Mouse (Mus musculus) MEL-GATA-1-ER (cell line): ENCODE measurements around the gene Cldn5.

Experiments
- DNase-seq: peaks from one replicate; pipeline ENCODE4 v3.0.0-alpha.2; 2012; ENCODE audit warnings: low read depth; ENCODE audit errors: extremely low read depth

Cldn5 gene

DNA sequence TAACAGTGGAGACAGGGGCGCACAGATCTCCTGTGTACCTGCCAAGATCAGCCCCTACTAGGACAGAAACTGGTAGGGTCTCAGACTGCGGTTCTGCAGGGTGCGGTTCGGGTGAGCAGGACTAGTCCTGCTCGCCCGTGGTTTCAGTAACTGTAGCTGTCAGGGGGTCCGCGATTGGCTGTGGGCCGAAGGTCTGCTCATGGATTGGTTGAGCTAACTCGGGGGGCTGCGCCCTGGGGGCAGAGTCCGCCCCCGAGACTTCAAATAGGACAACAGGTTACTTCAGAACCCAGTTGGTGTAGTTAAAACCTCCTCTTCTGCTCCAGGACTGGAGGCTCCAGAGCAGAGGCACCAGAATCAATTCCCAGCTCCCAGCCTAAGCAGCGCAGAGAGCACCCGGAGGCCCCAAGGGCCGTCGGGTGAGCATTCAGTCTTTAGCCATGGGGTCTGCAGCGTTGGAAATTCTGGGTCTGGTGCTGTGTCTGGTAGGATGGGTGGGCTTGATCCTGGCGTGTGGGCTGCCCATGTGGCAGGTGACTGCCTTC lies at the start of gene Cldn5:
TSS of gene Cldn5 (plus strand) at position 292 of the 545 bp plus-strand sequence.
- no peak for DNase-seq

DNA sequence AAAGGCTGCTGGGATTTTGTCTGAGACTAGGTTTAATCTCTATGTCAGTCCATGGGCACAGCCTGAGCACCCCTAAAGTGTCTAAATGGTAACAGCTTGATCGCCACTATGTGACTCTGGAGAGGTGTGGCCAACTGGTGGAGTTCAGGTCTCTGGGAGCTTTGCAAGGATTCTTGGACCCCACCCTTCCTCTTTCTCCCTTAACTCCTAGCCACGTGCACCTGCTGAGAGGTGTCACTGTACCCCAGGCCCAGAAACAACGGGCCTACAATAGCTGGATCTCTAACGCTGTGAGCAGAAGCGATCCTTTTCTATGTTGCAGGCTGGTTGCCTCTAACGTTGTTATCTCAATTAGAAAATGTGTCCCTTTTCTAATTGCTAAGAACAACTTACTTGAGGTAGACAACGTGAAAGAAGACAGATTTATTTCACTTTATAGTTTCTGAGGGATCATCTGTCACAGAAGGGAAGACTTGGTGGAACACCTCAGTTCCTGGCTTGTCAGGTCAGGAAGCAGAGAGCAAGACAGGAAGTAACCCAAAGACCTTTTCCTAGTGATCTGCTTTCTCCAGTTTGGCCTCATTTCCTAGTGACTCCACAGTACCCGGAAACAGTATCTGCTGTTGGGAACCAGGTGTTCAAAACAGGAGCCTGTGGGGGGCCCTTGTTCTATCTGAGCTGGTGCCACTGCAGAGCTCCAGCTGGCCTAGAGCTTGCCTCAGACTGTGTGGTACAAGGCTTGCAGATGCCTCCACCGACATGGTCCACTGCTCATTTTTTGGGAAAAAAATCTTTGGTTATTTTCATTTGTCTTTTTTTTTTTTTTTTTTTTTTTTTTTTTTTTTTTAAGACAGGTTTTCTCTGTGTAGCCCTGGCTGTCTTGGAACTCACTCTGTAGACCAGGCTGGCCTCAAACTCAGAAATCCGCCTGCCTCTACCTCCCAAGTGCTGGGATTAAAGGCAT lies 48.8 kb upstream of the Cldn5 start:
- DNase-seq, result no peak

- no peak for DNase-seq
Observed at GRCm38 (mm10) chr16:18729185-18729584, 47.5 kb upstream of the Cldn5 start.

DNA sequence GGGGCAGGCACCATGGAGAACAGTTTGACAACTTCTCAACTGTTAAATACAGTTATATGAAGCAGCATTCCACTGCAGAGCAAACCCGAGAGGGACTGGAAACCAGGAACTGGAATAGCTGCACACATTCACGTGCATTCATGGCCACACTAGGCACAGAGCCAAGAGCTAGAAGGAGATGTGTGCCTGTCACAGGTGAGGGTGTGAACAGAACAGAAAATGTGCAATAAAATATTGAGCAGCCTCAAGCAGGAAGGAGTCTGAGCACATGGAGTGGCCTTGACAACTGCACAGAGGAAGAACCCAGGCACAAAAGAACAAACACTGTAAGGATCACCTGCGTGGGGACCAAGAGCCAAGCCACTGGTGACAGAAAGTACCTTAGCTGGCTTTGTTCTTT lies 46.0 kb upstream of the Cldn5 start:
- DNase-seq, result no peak

DNA sequence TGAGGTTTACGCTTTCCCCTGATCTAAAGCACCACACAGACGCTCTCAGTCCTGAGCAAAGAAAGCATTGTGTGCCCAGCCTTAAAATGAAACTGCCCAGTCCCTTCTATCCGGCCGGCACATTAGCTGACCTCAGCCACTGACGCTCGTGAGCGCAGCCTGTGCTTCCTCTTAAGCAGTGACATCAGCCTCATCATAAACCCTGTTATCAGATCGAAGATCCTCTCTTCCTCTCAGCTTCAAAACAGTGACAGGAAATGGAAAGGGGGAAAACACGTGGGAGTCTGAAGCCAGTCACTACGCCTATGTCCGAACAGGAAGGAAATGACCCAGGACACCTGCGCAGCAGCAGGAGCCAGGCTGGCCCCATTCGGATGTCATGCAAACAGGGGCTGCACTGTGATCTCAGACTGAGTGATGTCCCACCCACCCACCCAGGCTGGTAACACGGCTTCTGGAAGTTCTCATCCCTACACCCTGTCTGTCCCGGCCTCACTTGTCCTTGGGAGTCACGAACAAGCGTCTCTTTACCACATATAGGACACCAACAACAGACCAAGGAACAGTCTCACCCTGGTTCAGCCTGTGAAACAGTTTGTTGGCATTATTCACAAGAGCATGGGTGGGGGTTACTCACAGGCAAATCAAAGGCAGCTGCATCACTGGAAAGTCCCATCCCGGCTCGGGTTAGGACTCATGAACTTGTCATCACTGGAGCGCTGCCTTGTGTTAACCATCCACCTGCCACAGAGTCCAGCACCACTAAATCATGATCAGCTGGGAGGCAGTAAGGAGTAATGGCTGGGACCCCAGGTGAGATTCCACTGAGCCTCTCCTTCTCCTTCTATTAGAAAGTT lies 43.3 kb upstream of the Cldn5 start:
- DNase-seq, result no peak

- DNase-seq, result no peak
Observed at GRCm38 (mm10) chr16:18738303-18738702, 38.3 kb upstream of the Cldn5 start.

GRCm38 (mm10) chr16:18746268-18747122 lies 30.2 kb upstream of the Cldn5 start:
- no peak for DNase-seq

DNA sequence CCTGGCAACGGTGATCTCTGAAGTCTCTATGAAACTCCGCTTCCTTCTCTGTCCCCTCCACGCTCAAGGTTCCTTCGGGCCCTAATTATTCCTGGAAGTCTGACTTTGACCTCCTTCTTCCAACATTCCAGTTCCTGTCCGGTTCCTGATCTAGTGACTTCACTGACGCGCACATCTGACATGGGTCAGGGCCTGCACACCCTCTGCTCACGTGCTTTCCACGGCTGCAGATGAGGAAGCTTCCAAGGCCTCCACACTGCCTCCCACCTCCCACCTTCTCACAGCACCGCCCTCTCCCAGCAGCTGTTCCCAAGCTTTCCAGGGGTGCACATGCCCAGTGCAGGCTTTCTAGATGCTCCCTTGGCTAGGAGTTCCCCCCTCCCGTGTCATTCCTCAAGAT lies 25.5 kb upstream of the Cldn5 start:
- DNase-seq, result no peak

GRCm38 (mm10) chr16:18751885-18752499 lies 24.7 kb upstream of the Cldn5 start:
- DNase-seq, result no peak

DNA sequence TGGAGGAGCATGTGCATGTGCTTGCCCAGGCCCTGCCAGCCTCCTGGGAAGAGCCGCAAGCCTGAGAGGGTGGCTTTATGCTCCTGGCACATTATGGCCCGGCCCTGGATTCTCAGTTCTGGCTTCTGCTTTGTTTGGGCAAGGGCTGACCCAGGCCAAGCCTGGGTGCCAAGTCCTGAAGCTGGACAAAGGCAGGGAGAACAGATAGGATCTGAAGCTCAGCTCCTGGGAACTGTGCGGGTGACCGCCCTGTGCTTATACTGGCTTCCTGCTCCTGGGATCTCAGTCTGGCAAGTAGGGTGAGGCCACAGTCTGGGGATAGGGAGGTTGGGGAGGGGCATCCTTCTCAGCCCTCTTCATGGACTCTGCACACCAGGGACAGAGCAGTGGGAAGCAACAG lies 14.9 kb upstream of the Cldn5 start:
- no peak for DNase-seq

DNA sequence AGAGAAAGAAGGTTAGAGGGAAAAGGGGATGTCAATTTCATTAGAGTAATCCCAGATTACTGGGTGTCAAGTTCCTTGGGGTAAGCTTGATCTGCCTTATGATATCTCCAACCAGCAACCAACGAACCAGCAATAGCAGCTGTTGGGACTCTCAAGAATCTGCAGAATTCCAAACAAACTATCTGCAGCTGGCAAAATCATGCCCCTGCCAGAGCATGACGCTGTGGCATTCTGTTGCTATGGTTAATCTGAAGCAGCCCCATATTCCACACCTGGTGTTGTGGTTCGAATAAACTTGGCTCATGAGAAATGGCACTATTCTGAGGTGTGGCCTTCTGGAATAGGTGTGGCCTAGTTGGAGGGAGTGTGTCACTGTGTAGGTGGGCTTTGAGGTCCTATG lies 13.7 kb upstream of the Cldn5 start:
- DNase-seq, result no peak

DNA sequence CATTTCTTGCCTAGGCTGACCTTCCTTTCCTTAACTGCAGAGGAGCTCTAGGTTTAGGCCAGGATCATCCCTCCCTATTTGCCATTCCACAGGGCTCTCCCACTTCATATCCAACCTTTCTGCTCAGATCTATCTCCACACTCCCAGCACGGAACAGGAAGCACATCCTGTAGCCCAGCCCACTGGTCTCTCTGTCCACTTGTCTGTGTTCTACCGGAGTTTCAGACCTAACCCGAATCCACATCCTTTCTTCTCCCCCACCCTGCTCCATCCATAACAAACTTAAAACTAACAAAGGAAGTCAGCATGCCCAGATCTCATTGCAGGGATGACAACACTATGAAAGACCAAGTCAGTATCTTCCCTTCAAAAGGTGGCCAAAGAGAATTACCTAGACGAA lies 10.3 kb upstream of the Cldn5 start:
- DNase-seq, result no peak

DNA sequence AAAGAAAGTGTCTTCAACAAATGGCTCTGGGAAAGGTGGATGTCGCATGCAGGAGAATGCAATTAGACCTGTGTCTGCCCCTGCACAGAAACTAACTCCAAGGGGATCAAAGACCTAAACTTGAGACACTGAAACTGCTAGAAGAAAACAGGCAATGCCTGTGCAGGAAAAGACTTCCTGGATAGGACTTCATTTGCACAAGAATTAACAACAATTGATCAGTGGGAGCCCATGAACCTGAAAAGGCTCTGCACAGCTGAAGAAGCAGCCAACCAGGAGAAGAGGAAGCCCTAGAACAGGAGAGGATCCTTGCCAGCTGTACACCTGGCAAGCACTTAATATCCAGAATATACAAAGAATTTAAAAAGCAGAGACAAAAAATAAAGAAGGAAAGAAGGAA lies 7.1 kb upstream of the Cldn5 start:
- DNase-seq, result no peak

- no peak for DNase-seq
Observed at GRCm38 (mm10) chr16:18773936-18774335, 2.7 kb upstream of the Cldn5 start.

DNA sequence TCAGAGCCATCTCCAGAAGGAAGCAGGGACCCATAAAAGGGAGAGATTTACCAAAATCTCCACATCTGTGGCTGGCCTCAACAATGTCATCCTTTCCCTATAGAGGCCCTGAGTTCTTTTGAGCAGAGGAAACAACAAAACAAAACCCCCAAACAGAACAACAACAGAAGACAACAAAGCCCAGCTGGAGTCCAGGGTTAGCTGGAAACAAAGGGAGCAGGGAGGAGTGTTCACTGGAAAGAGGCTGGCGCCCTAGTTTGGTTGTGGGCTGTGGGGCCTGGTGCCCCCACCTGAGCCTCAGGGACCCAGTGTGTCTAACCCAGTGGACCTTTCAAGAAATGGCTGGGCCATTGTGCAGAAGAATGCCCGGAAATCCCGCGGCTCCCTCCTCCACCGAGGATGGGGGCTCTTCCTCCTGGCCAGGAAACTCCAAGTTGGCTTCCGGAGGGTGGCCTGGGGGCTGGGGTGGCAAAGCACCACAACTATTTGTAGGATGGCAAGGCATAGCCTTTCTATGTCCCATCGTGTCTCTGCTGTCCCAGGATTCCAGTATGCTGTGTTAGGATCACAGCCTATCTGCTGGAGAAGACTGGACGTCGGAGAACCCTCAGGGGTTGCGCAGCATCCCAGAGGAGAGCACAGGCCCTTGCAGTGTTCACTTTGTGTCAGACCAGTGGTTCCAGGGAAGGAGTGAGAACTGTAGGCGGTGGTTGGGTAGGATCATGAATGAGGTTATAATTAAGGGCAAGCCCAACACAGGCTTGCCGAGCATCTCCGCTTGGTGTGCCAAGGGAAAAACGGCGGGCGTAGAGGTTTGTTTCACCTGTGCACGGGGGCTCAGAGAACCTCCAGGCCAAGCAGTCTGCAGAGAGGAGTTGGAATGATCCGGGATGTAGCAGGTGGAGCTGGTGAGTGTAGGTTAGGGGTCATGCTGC lies 759 bp upstream of the Cldn5 start:
- no peak for DNase-seq

- DNase-seq, result no peak
Observed at GRCm38 (mm10) chr16:18777101-18778080, 744 bp downstream of the Cldn5 start.

- no peak for DNase-seq
Observed at GRCm38 (mm10) chr16:18778461-18778860, 1.8 kb downstream of the Cldn5 start.

DNA sequence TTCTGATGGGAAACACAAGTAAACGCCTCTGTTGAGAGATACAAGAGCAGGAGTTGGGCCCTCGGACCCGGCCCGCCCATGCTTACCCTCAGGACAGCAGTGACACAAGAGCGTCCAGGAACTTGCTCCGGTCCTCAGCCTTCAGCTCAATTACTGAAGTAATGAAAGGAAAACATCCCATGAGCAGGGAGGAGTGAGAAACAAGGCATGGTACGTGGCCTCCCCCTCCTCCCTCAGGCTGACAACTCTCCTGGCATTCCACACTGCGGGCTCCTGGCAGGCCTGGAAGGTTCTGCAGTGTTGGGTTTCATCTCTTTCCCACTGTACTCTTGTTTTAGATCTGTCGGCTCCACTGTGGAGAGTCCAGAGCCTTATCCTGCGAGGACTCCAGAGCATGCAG lies 5.2 kb downstream of the Cldn5 start:
- DNase-seq, result no peak
